Mouse (Mus musculus): ENCODE data around the gene Odf3b.

Odf3b gene

DNA sequence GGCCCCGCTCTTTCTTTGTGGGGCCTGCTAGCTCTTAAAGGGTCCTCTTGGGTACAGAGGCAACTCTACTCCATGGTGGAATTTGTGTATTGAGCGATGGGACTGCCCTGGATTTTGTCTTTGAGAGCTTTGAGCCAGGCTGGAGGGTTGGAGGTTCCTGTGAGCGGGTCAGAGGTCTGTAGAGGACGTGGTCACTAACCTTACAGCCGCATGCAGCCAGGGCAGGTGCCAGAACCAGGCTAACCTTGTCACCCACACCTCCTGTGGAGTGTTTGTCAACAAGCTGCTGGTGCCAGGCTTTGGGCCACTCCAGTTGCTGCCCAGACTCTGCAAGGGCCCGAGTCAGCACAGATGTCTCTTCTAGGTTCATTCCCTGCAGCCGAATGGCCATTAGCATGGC lies 3.0 kb downstream of the Odf3b start:
- no peak for DNase-seq (ENCODE audit: low read depth, low spot score)

- no peak for DNase-seq (ENCODE audit: low read depth, low spot score)
Measured at GRCm38 (mm10) chr15:89374801-89375534, 4.1 kb downstream of the Odf3b start.

DNA sequence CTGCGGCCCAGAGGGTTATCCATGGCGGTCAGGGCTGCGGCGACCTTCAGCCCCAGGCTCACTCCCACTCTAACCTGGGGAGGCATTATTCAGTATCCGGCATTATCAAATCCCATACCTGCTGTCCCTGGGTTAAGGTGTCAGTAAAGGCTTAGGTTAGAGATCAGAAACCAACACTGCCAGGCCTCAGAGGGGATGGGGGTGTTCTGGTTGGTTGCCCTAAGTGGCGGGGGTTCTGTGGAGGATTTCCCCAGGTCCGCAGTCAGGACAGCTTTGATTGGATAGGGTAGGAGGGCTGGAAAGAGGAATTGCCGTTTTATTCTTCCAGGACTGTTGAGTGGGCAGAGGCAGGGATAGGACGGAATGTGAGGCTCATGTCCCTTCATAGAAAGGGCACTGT lies 4.7 kb downstream of the Odf3b start:
- no peak for DNase-seq (ENCODE audit: low read depth, low spot score)

GRCm38 (mm10) chr15:89373762-89374248 lies 5.3 kb downstream of the Odf3b start, which contains the start of gene Sco2:
Gene Sco2 (minus strand): TSS chr15:89373846.
- peak; percentile 95 for DNase-seq (ENCODE audit: low read depth, low spot score)

GRCm38 (mm10) chr15:89373027-89373761 lies 5.9 kb downstream of the Odf3b start:
- DNase-seq (ENCODE audit: low read depth, low spot score) = peak; percentile 95

- DNase-seq (ENCODE audit: low read depth, low spot score) = peak; percentile 20
Measured at GRCm38 (mm10) chr15:89372536-89372935, 6.5 kb downstream of the Odf3b start.

GRCm38 (mm10) chr15:89372068-89372467 lies 7.0 kb downstream of the Odf3b start:
- DNase-seq (ENCODE audit: low read depth, low spot score) = no peak

DNA sequence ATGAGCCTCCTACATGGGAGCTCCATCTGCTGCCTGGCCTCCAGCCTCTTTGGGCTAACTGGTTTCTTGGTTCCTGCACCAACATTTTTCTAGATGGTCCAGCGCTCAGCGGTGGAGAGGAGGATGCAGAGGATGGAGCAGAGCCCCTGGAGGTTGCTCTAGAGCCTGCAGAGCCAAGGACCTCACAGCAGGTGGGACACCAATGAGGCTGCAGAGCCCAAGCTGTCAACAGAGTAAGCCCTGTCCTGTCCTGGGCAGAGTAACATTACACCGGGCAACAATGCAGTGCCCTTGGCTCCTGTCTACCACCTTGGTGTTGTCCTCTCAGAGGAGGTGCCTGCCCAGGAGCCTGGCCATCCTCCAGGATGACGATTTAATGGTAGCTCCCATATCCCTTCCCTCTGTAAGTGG lies 13.9 kb downstream of the Odf3b start:
- no peak for DNase-seq (ENCODE audit: low read depth, low spot score)

DNA sequence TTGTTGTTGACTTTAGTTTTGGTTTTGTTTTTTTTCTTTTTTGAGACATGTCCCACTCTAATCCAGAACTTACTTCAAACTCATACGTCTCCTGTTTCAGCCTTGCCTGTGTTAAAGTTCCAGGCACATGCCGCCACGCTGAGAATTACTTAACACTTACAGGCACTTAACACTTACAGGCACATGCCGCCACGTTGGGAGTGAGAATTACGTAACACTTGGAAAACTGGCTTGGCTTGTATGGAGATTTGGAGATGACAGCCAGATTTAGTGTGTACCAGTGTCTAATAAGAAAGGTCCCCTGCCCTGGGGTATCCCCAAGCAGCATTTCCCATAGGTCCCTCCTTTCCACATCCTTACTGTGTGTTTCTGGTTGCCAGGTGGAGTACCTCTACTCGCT lies 16.0 kb downstream of the Odf3b start:
- no peak for DNase-seq (ENCODE audit: low read depth, low spot score)

DNA sequence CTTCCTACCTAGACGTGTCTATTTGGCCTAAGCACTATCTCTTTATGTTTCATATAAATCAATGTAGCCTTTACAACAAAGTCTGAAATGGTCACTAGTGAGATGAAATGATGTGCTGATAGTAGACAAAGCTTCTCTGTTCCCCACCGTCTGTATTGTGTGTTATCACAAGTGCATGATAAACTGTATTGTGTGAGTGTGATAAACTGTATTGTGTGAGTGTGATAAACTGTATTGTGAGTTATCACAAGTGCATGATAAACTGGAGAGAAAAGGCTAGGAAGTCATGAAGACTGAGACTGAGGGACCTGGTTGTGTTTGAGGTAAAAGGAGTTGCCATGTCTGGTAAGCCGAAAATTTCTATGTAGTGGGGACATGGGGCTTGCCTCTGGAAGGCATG lies 20.3 kb downstream of the Odf3b start:
- DNase-seq (ENCODE audit: low read depth, low spot score) = no peak

- DNase-seq (ENCODE audit: low read depth, low spot score) = peak; percentile 97
Measured at GRCm38 (mm10) chr15:89356372-89356771, 22.7 kb downstream of the Odf3b start.

DNA sequence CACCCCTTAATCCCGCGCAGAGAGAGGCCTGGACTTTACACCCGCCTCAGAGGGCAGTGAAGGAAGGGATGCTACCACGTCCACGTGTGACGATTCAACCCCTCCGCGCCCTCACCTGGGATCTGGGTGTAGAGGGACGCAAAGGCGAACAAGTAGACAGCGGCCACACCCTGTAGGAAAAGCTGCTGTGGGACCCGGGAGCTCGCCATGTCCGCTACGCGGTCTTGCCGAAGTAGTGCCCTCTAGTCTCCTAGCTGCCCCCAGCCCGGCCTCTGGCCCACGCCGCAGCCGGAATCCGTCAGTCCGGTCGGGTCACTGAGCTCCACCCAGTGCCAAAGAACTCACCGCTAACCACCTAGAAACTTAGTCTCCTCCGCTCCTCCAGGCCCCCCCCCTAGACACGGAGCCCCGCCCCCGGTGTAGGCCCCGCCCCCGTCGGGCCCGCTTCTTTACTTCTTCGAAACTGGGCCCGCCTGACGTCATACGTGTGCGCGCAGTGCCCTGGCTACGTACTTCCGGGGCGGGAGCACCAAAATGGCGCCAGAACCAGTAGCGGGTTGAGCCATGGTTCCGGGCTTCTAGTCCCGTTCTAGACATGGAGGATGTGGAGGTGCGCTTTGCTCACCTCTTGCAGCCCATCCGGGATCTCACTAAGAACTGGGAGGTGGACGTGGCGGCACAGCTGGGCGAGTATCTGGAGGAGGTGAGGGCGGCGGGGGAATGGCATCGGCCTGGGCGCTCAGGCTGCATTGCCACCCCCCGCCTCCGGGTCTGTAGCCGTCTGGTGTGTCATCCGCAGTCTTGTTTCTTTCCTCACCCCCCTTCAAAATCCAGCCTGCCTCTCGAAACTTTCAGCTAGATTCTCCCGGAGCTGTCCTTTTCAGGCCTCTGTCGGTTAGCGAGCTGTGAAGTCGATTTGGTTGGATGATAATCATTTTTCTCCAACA lies 23.6 kb downstream of the Odf3b start, which contains the start of the genes Lmf2 and Ncaph2:
Gene Lmf2 (minus strand): TSS at position 419 of the 947 bp plus-strand sequence.
Gene Ncaph2 (plus strand): TSS at position 479 of the 947 bp plus-strand sequence.
- peak; percentile 97 for DNase-seq (ENCODE audit: low read depth, low spot score)

DNA sequence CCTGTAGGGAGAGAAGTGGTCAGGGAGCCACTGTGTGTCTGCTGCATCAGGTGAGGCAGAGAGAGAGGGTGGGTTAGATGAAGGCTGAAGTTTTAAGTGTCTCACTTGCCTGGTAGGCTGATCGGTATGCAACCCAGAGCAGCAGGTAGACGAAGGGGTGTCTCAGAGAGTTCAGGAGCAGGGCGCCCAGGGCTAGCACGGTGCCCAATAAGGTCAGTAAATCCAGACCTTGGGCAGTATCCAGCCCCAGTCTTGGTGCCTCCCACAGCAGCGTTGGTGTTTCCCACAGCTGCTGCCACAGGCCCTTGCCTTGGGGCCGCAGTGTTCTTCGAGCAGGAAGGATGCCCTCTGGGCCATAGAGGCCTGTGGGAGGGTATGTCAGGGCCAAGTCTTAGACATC lies 24.6 kb downstream of the Odf3b start:
- DNase-seq (ENCODE audit: low read depth, low spot score) = no peak

- DNase-seq (ENCODE audit: low read depth, low spot score) = no peak
Measured at GRCm38 (mm10) chr15:89353837-89354236, 25.2 kb downstream of the Odf3b start.

GRCm38 (mm10) chr15:89352795-89353194 lies 26.3 kb downstream of the Odf3b start:
- DNase-seq (ENCODE audit: low read depth, low spot score) = no peak

DNA sequence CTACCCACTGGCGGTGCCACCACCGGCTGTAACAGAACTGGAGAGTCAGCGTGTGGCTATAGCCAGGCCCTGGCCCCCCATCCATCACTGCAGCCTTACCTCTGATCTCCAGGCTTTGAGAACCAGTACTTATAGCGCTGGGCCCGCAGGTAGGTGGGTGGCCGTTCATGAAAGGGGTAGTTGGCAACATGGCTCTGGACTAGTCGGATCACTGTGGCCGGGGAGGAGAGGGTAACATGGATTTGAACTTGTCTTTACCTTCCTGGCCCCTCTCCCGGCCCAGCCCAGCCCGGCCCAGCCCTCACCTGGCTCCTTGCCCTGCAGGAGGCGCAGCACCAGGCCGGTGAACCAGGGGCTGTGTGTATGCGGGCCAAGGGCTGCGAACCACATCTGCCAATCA lies 27.0 kb downstream of the Odf3b start:
- DNase-seq (ENCODE audit: low read depth, low spot score) = no peak

DNA sequence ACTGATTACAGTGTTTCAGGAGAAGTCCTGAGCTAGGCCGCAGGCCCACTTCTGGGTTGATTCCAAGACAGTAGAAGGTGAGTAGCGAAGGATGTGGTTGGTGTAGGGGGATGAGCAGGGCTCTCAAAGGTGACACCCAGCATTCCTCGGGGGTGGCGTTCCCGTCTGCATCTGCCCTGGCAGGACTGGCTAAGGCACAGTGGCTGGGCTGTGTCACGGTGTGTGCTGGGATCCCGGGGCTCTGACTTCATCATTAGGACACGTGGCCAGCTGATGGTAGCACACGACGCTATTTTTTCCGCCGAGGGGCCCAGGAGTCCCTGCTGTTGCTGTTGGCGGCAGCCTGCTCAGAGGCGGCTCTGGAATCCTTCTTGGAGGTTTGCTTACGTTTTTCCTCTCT lies 27.8 kb downstream of the Odf3b start:
- no peak for DNase-seq (ENCODE audit: low read depth, low spot score)

GRCm38 (mm10) chr15:89350447-89350846 lies 28.6 kb downstream of the Odf3b start:
- no peak for DNase-seq (ENCODE audit: low read depth, low spot score)

DNA sequence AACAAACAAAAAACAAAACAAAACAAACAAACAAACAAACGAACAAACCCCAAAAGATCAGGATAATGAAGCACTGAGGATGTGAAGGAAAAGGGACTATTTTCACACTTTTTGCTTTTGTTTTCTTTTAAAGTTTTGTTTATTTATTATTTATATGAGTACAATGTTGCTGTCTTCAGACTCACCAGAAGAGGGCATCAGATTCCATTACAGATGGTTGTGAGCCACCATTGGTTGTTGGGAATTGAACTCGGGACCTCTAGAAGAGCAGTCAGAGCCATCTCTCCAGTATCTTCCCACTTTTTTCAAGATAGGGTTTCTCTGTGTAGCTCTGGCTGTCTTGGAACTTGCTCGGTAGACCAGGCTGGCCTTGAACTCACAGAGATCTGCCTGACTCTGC lies 35.8 kb downstream of the Odf3b start:
- no peak for DNase-seq (ENCODE audit: low read depth, low spot score)

GRCm38 (mm10) chr15:89341678-89342077 lies 37.4 kb downstream of the Odf3b start:
- DNase-seq (ENCODE audit: low read depth, low spot score) = no peak

DNA sequence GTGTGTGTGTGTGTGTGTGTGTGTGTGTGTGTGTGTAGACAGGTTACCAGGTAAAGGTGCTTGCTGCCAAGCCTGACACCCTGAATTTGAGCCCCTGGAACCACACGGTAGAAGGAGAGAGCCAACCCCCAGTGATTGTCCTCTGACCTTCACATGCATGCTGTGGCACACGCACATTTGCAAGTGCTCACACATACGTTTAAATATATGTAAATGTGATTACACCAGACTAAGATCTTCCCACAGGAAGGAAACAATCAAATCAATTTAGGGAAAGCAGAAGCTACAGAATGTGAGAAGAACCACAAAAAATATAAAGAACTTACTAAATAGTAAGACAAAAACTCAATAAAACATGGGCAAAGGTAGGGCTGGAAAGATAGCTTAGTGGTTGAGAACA lies 38.9 kb downstream of the Odf3b start:
- DNase-seq (ENCODE audit: low read depth, low spot score) = peak; percentile 49

DNA sequence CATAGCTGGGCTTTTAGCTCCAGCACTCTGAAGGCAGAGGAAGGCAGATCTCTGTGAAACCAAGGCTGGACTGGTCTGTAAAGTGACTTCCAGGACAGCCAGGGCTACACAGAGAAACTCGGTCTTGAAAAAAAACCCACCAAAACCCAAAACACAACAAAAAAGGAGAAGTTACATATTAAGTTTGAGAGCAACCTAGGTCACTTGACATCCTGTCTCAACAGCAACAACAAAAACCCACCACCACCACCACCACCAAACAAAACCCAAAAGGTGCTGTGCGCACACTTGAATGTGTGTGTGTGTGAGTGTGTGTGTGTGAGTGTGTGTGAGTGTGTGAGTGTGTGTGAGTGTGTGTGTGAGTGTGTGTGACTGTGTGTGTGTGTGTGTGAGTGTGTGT lies 39.4 kb downstream of the Odf3b start:
- peak; percentile 84 for DNase-seq (ENCODE audit: low read depth, low spot score)
